Mouse (Mus musculus) kidney, adult 9 months (tissue): ENCODE measurements around the gene Mlst8.
"Not testable (repeated sequence)": the region's sequence is repeated elsewhere in the genome, so short reads cannot be mapped to it uniquely, and the experiment has no call there.

Source experiments
- DNase-seq: peaks from one replicate; pipeline ENCODE4 v3.0.0; 2022

Mlst8 gene

GRCm38 (mm10) chr17:24425326-24425725 lies 53.6 kb downstream of the Mlst8 start:
- DNase-seq = not testable (repeated sequence)

- no peak for DNase-seq
Observed at GRCm38 (mm10) chr17:24424489-24424888, 54.4 kb downstream of the Mlst8 start.
